Mouse (Mus musculus) adrenal gland, adult 2 months (tissue): ENCODE data around the gene Ppfibp1. TPM values are rescaled to one million over a fixed set of nuclear protein-coding genes. Genes with fewer than 3 reads are reported as not detected.

ENCODE experiments used
- DNase-seq: peaks from one replicate; pipeline ENCODE4 v3.0.0; 2021
- polyA plus RNA-seq: library from polyadenylated mRNA; depleted of rRNA; stranded (reverse); fragments of >200 nt; gene quantifications from 2 replicates; pipeline ENCODE4 v1.2.3, GENCODE M21; 2012
- total RNA-seq, 2 experiments: library from RNA; stranded (reverse); gene quantifications; 2 replicates each; pipeline ENCODE4 v1.2.3; 2021

The Ppfibp1 gene
- total and polyA plus RNA-seq, 3 experiments, result 12.9 to 99.7 (median 78.9) TPM

GRCm38 (mm10) chr6:146995878-146996277 is 107.6 kb downstream of the Ppfibp1 start:
- DNase-seq, result no peak

DNA sequence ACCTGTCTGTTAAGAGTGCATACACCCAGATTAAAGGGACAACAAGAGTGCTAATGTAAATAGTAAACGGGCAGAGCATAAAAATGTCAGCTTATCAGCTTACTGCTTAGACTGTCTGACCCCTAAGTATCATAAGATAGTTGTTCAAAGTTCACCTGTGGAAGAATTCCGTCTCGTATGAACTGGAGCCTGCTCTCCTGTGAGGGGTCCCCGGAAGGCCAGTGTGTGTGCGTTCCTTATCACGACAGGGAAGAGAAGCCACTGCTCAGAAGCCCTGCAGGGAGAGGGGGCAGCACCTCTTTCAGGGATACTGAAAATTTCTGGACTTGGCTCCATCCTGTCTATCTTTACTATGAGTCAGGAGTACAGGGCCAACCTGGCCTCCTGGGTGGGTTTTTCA is 108.7 kb downstream of the Ppfibp1 start:
- no peak for DNase-seq

DNA sequence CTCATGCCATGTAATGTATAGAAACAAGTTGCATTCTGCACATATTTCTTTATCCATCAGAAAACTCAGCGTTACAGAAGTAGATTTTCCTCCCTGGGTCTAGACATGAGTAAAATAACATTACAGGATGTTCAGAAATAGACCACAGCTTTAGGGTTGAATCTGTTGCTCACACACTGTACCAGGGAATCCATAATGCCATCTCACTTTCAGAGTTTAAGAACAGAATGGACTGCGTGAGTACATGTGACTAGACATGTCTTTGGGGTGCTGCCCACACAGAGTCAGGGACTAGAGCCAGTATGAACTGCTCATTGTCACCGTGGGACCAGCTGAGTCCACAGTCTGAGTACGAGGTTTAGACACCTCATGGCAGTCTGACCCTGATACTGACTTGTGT is 110.4 kb downstream of the Ppfibp1 start:
- no peak for DNase-seq

- DNase-seq, result no peak
Measured at GRCm38 (mm10) chr6:146999302-146999701, 111.0 kb downstream of the Ppfibp1 start.

- DNase-seq, result no peak
Measured at GRCm38 (mm10) chr6:146999755-147000154, 111.5 kb downstream of the Ppfibp1 start.

DNA sequence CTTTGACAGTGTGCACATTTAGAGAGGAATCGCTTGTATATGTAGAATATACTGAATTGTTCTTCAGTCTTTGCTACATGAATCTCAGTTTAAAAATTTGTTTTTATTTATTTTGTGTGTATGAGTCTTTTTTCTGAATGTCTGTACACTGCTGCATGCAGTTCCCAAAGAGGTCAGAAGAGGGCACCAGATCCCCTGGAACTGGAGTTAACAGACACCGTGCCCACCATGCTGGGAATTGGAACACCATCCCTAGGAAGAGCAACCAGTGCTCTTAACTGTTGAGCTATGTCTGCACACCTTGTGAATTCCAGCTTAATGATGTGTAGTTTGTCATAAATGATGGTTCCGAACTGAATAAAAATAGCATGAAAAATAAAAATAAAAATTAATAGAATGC is 119.9 kb downstream of the Ppfibp1 start:
- peak; percentile 21 for DNase-seq

- DNase-seq, result no peak
Measured at GRCm38 (mm10) chr6:147010358-147010757, 122.1 kb downstream of the Ppfibp1 start.

- DNase-seq, result no peak
Measured at GRCm38 (mm10) chr6:147010811-147011520, 122.7 kb downstream of the Ppfibp1 start.

DNA sequence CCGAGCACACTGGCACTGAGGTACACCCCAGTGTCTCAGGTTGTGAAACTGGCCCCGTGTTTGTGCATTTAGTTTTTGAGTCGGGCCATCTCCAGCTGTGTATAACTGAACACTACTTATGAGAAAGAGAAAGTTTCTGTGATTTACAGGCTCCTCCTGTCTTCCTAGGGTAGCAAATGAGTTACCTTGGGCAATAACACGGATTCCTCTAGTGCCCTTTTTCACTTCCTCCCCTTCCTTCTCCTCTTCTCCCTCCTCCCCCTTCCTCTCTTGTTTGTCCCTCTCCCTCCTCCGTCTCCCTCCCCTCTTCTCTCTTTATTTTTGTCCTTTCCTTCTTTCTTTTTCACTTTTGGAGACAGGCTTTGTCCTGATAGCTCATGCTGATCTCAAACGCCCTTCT is 123.3 kb downstream of the Ppfibp1 start:
- no peak for DNase-seq

DNA sequence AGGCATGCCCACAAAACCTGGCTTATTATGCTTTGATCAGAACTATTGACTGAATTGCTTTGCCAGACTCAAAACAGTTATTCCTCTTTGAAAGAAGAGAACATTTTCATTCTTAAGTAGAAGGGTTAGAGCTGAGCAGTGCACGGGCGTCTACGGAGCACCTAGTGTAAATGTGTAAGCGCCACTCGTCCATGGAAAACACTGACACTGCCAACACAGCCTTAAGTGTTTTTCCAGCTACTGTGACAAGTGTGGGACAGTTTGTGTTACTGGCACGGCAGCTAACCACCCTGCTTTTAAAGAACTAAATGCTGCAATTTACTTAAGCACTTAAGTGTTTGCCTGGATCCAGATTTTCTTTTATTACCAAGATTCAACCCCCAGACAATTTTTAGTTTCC is 123.7 kb downstream of the Ppfibp1 start:
- DNase-seq, result no peak

DNA sequence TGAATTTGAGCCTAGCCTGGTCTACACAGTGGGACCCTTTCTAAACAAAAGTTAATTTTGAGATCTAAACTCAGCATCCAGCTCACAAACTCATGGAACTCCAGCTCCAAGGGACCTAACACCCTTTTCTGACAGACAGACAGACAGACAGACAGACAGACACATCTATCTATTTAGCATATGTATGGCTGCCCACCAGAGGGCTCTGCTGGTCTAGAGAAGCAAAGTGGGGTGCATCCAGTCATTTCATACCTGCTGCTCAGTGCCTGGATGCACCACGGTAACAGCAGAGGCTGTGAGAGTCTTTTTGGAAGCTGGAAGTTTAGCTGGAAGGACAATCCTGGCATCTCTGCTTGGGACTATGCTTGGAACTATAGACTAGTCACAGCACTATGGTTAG is 125.3 kb downstream of the Ppfibp1 start:
- DNase-seq, result no peak

GRCm38 (mm10) chr6:147017906-147018305 is 129.6 kb downstream of the Ppfibp1 start:
- DNase-seq, result peak; percentile 66

- DNase-seq, result no peak
Measured at GRCm38 (mm10) chr6:147018364-147018763, 130.1 kb downstream of the Ppfibp1 start.

- DNase-seq, result no peak
Measured at GRCm38 (mm10) chr6:147021181-147021580, 132.9 kb downstream of the Ppfibp1 start.

DNA sequence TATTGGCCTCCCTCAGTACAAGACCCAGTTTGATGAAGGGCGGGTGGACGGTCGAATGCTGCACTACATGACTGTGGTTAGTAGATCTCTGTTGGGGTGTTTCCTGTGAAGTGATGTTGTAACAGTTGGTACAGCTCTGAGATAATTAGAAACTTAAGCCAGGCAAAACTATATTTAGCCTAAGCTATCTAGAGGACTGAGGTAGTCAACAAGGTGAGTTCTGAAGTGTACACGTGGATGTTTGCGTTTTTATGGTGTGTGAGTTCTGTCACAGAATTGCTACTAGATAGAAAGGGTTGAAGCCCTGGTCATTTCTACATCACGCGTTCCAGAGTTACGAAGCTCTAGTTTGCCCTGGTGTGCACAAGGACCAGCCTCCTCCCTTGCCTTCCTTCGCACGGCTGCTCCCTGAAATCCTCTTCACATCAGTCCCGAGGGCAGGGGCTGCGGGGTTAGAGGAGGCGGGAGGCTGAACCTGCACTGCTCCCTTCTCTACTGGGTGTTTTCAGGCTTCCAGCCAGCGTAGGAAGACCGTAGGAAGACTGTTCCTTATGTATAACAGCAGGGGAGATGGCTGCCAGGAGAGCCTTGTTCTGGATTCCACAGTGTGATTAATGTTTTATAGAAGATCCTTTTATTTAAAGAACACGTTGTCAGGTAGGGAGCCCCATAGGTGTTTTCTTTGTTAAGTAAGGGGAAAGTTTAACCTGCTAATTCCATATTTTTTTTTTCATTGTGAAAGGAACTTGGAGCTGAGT is 134.3 kb downstream of the Ppfibp1 start:
- DNase-seq, result no peak

DNA sequence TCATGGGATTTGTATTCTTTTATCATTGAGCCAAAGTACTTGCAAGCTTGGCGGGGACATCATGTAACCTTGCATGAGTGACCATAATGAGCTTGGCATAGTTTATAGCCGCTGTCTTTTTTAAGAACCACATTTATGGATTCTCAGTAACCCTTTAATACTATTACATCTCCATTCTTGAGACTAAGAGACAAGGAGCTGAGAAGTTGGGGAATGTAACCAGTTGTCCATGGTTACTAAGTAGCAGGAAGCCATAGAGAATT is 134.8 kb downstream of the Ppfibp1 start:
- DNase-seq, result no peak

DNA sequence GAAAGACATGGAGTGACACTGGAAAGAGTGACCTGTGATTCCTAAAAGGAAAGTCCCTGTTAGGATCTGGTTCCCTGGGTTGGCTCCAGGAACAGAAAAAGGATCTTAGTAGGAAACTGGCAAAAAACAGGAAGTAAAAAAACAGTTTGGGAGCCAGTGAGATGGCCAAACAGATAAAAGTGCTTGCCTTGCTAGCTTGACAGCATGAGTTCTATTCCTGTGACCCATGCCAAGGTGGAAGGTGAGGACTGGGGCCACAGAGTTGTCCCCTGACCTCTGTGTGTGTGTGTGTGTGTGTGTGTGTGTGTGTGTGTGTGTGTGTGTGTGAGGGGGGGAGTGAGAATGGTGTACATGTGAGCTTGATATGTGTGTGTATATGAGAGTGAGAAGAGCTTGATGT is 135.3 kb downstream of the Ppfibp1 start:
- DNase-seq, result no peak

DNA sequence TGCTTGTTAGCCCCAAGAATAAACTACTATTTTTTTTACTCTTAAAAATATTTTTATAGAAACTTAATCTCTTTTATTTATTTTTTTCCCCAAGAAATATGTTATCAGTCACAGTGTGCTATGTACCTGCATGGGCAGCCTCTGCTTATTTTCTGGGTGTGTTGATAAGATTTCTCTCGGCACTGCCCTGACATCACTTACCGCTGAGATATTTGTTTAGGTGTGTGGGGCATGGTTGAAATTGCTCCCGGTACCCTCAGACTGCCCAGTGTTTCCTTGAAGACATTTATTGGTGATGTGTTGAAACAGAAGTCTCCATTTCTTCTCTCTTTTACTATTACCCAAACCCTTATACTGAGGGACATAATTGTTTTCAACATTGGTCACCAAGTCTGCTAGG is 136.5 kb downstream of the Ppfibp1 start:
- no peak for DNase-seq

- no peak for DNase-seq
Measured at GRCm38 (mm10) chr6:147028396-147028795, 140.1 kb downstream of the Ppfibp1 start.

DNA sequence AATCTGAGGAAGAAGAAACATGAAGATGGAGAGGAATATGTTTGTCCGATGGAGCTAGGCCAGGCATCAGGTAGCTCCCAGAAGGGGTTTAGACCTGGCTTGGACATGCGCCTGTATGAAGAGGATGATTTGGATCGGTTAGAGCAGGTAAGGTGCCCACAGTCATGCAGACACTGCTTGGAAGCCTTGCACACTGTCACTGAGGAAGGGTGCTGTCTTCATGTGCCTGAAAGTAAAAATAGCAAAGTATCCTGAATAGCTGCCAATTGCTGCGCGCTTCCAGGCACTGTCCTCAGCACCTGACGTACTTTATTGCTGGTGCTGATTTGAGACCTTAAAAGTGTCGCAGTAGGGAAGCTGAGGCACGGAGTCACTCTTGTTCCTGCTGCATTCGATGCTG is 141.3 kb downstream of the Ppfibp1 start:
- no peak for DNase-seq

DNA sequence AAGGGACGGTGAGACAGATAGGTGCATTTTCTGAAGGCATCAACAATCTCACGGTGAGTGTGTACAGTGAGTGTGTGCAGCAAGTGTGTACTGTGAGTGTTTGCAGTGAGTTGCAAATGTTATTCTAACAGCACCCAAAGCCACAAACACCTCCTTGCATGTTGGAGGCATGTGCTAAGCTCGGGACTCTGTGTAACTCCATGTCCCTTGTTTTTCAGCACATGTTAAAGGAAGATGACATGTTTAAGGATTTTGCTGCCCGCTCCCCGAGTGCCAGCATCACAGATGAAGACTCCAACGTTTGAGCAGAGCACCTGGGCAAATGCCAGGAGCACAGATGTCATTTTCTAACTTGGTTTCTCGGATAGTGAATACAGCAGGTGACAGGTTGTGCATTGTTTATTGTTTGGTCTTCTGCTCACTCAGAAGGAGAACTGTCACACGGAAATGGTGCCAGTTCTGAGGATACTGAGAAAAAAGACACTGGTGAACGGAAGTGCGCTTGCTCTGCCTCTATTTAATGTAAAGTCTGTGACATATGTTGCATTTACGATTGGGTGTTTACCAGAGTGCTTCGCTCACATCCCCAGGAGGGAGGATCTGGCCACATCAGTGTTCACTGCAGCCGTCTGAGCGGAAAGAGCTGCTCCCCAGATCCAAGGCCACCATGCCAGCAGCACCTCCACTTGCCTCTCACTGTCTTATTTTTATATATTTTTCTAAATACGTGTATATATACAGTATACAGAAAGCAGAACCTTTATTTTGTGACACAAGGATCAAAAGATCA is 142.0 kb downstream of the Ppfibp1 start:
- DNase-seq, result no peak

GRCm38 (mm10) chr6:147032303-147032925 is 144.1 kb downstream of the Ppfibp1 start, which contains the start of gene Rep15:
Gene Rep15 (plus strand): TSS chr6:147032584.
- DNase-seq, result no peak
